Mouse (Mus musculus) ES-E14 (cell line): Measurements from ENCODE around the gene Ipo13. TPM values are rescaled to one million over a fixed set of nuclear protein-coding genes. Genes with fewer than 3 reads are reported as not detected.

Experiments used
- DNase-seq: peaks from one replicate; pipeline ENCODE4 v3.0.0-alpha.2; 2013; ENCODE audit warnings: low read depth, low spot score
- H3K27ac ChIP-seq: 2 replicates; pipeline ENCODE4 v1.5.1; 2012; ENCODE audit warnings: low read depth, mild to moderate bottlenecking, low read length, moderate library complexity, mixed read lengths; ENCODE audit not compliant: poor library complexity, insufficient read depth, severe bottlenecking
- H3K36me3 ChIP-seq: 2 replicates; pipeline ENCODE4 v1.6.1; 2012; ENCODE audit warnings: mild to moderate bottlenecking, low read length, moderate library complexity, mixed read lengths; ENCODE audit not compliant: control insufficient read depth, poor library complexity, insufficient read depth, severe bottlenecking
- H3K4me1 ChIP-seq, 2 experiments: fragments of 150-350 bp in 1 of 2; sonication (generic) in 1 of 2; 2 replicates each; pipeline ENCODE4 v1.6.1; 2012; ENCODE audit warnings: low read length in 2 of 2, mild to moderate bottlenecking in 1 of 2, mixed read lengths in 1 of 2; ENCODE audit not compliant: control insufficient read depth in 2 of 2, insufficient read depth in 2 of 2, poor library complexity in 1 of 2
- H3K4me3 ChIP-seq, 2 experiments: fragments of 150-350 bp in 1 of 2; sonication (generic) in 1 of 2; 2 replicates each; pipeline ENCODE4 v1.5.1; 2012; ENCODE audit warnings: low read length in 2 of 2, low read depth in 1 of 2, mild to moderate bottlenecking in 1 of 2, mixed read lengths in 1 of 2; ENCODE audit not compliant: insufficient read depth in 1 of 2, poor library complexity in 1 of 2, severe bottlenecking in 1 of 2
- H3K9ac ChIP-seq: 2 replicates; pipeline ENCODE4 v1.6.1; 2012; ENCODE audit warnings: low read depth, mild to moderate bottlenecking, low read length, mixed read lengths; ENCODE audit not compliant: poor library complexity, insufficient read depth, severe bottlenecking
- H3K9me3 ChIP-seq: fragments of 150-350 bp; sonication (generic); 2 replicates; pipeline ENCODE4 v1.6.1; 2012; ENCODE audit warnings: low read depth, mild to moderate bottlenecking, low read length; ENCODE audit not compliant: control insufficient read depth, insufficient read depth
- CHD2 ChIP-seq: IDR thresholded peaks from 2 replicates; pipeline ENCODE4 v1.6.1; 2014; ENCODE audit warnings: mild to moderate bottlenecking, low read depth, low read length, inconsistent platforms
- HCFC1 ChIP-seq: IDR thresholded peaks from 2 replicates; pipeline ENCODE4 v1.6.1; 2012; ENCODE audit warnings: low read length, inconsistent platforms, borderline replicate concordance; ENCODE audit not compliant: insufficient read depth
- MAFK ChIP-seq: IDR thresholded peaks from 2 replicates; pipeline ENCODE4 v1.6.1; 2014; ENCODE audit warnings: mild to moderate bottlenecking, low read depth, low read length, inconsistent platforms; ENCODE audit not compliant: insufficient read depth
- ZC3H11A ChIP-seq: IDR thresholded peaks from 2 replicates; pipeline ENCODE4 v1.6.1; 2012; ENCODE audit warnings: low read depth, mild to moderate bottlenecking, inconsistent platforms, low read length, borderline replicate concordance
- ZNF384 ChIP-seq: IDR thresholded peaks from 2 replicates; pipeline ENCODE4 v1.6.1; 2012; ENCODE audit warnings: low read depth, low read length, inconsistent platforms
- in situ Hi-C, 2 experiments: fragments of 600-800 bp; cut with MboI; formaldehyde crosslinking; loops; one replicate each; pipeline ENCODE4 v1.15.1; 2025; ENCODE audit warnings: low sequenced_read_pairs in 2 of 2, inconsistent platforms in 1 of 2; ENCODE audit not compliant: unreplicated experiment in 2 of 2
- total RNA-seq: library from RNA; depleted of rRNA; stranded (reverse); fragments of 300-350 nt; gene quantifications from 2 replicates; pipeline ENCODE4 v1.2.3, GENCODE M21; 2012; rRNA removed

Gene Ipo13
- total RNA-seq: 50.2 and 53.6 TPM in 2 replicates

- Histone ChIP-seq H3K4me3 (peak within 1 kb of the TSS; percentile 69 to 91), H3K4me1 (peaks cover 0 to 10% of the 10 kb centered on the region in 2 experiments; a peak in 2 of 4 replicates), H3K9me3 (no peaks in the 10 kb centered on the region), H3K27ac (peak within 1 kb of the TSS; percentile 89), H3K9ac (peak within 1 kb of the TSS; percentile 95), H3K36me3 (peaks cover 12% of the 10 kb centered on the region)
- peak; percentile 90 for DNase-seq
- TF ChIP-seq MAFK (no peak), HCFC1 (peak; percentile 97)
- in situ Hi-C loops: no loop called here
Measured at GRCm38 (mm10) chr4:117914591-117915442, at the start of gene Ipo13. Gene Ipo13 (minus strand): TSS chr4:117914999.

GRCm38 (mm10) chr4:117957492-117957891 lies 42.7 kb upstream of the Ipo13 start:
- H3K27ac ChIP-seq: no peak overlapping the region

GRCm38 (mm10) chr4:117947493-117947892 lies 32.7 kb upstream of the Ipo13 start:
- Histone ChIP-seq H3K9ac (no peak overlapping the region), H3K9me3 (no peaks in the 10 kb centered on the region), H3K4me1 (peaks cover 0 to 16% of the 10 kb centered on the region in 2 experiments; a peak in 2 of 4 replicates), H3K27ac (no peak overlapping the region), H3K4me3 (no peak overlapping the region), H3K36me3 (peaks cover 10% of the 10 kb centered on the region; the same call in 1 of the 2 replicates)
- TF ChIP-seq CHD2 (no peak), MAFK (no peak)
- DNase-seq: no peak
- in situ Hi-C loops: no loop called here

More at GRCm38 (mm10) chr4:117957492-117957891, 42.7 kb upstream of the Ipo13 start:
- TF ChIP-seq CHD2 (no peak), ZNF384 (no peak), MAFK (no peak), HCFC1 (no peak), ZC3H11A (no peak)
- Histone ChIP-seq H3K9ac (no peak overlapping the region), H3K4me3 (no peak overlapping the region), H3K4me1 (peaks cover 0 to 23% of the 10 kb centered on the region in 2 experiments; a peak in 2 of 4 replicates), H3K9me3 (no peaks in the 10 kb centered on the region), H3K36me3 (peaks cover 77% of the 10 kb centered on the region)
- in situ Hi-C loops: no loop called here
- DNase-seq: no peak

GRCm38 (mm10) chr4:117946639-117947305 lies 32.0 kb upstream of the Ipo13 start:
- Histone ChIP-seq H3K9ac (no peak overlapping the region), H3K27ac (no peak overlapping the region; the same call in 1 of the 2 replicates), H3K4me1 (peaks cover 0 to 15% of the 10 kb centered on the region in 2 experiments; a peak in 2 of 4 replicates), H3K4me3 (no peak overlapping the region), H3K36me3 (peaks cover 7% of the 10 kb centered on the region; the same call in 1 of the 2 replicates), H3K9me3 (no peaks in the 10 kb centered on the region)
- TF ChIP-seq ZC3H11A (no peak), HCFC1 (no peak), MAFK (no peak), ZNF384 (no peak), CHD2 (no peak)
- no peak for DNase-seq
- in situ Hi-C loops: no loop called here
